Mouse (Mus musculus) right cerebral cortex, postnatal 10 days (tissue): ENCODE measurements around the gene Eif1ax.
A peak's percentile ranks its signal among the peaks of the same experiment; 100 is the strongest.
"Not testable (repeated sequence)": the region's sequence is repeated elsewhere in the genome, so short reads cannot be mapped to it uniquely, and the experiment has no call there.

Source experiments
- DNase-seq, 2 experiments: peaks; one replicate each; pipeline ENCODE4 v3.0.0; 2021; ENCODE audit warnings: low spot score in 2 of 2

Gene Eif1ax

GRCm38 (mm10) chrX:159371831-159372752 lies at the start of gene Eif1ax:
Gene Eif1ax (plus strand): TSS chrX:159372178.
- peak; percentile 82 to 85 for DNase-seq

- DNase-seq, result no peak
Observed at GRCm38 (mm10) chrX:159364506-159364905, 7.5 kb upstream of the Eif1ax start.

GRCm38 (mm10) chrX:159372753-159373144 lies 771 bp downstream of the Eif1ax start:
- no peak for DNase-seq

- no peak for DNase-seq
Observed at GRCm38 (mm10) chrX:159387105-159387504, 15.1 kb downstream of the Eif1ax start.

GRCm38 (mm10) chrX:159388953-159389352 lies 17.0 kb downstream of the Eif1ax start:
- DNase-seq, result no peak

GRCm38 (mm10) chrX:159390347-159390962 lies 18.5 kb downstream of the Eif1ax start:
- DNase-seq, result no peak

- no peak for DNase-seq
Observed at GRCm38 (mm10) chrX:159391239-159391638, 19.3 kb downstream of the Eif1ax start.

GRCm38 (mm10) chrX:159409253-159409652 lies 37.3 kb downstream of the Eif1ax start:
- no peak for DNase-seq

GRCm38 (mm10) chrX:159414130-159414828 lies 42.3 kb downstream of the Eif1ax start, which contains the start of gene Map7d2:
Gene Map7d2 (plus strand): TSS chrX:159414572.
- peak; percentile 68 to 75 for DNase-seq

- peak; percentile 34 to 41 for DNase-seq
Observed at GRCm38 (mm10) chrX:159414829-159415673, 43.1 kb downstream of the Eif1ax start.

- not testable (repeated sequence) for DNase-seq
Observed at GRCm38 (mm10) chrX:159430507-159430906, 58.5 kb downstream of the Eif1ax start.
